Mouse (Mus musculus): ENCODE data around the gene Topors. TPM values are rescaled to one million over a fixed set of nuclear protein-coding genes. Genes with fewer than 3 reads are reported as not detected.

Topors gene
- total RNA-seq, 2 experiments from 2014 or later, result 7.2 to 7.7 TPM

- DNase-seq (ENCODE audit: low spot score), result no peak
Observed at GRCm38 (mm10) chr4:40212177-40212576, 57.5 kb downstream of the Topors start.

Other genes with a start within 250 kb of the Topors start
- gene Aco1, start 126.8 kb downstream of the Topors start, total RNA-seq (2021), result 10 to 100 TPM; 13.1 to 15.1 TPM
- gene Ddx58, start 30.0 kb downstream of the Topors start, total RNA-seq (2021), result 1 to 10 TPM; 1.6 to 2.8 TPM
- 10 to 100 TPM; 45.8 to 47.7 TPM for gene Smim27, start 271 bp downstream of the Topors start, total RNA-seq (2021)
- gene Ndufb6, start 9.6 kb upstream of the Topors start, total RNA-seq (2021), result 100 to 1,000 TPM; 251 to 279 TPM
- not detected for gene Tmem215, start 202.3 kb upstream of the Topors start, total RNA-seq (2021)